Mouse (Mus musculus): ENCODE data around the gene Gpatch8. TPM values are rescaled to one million over a fixed set of nuclear protein-coding genes. Genes with fewer than 3 reads are reported as not detected.

Gpatch8 gene
- polyA plus RNA-seq, 1 experiment = 13.3 TPM

DNA sequence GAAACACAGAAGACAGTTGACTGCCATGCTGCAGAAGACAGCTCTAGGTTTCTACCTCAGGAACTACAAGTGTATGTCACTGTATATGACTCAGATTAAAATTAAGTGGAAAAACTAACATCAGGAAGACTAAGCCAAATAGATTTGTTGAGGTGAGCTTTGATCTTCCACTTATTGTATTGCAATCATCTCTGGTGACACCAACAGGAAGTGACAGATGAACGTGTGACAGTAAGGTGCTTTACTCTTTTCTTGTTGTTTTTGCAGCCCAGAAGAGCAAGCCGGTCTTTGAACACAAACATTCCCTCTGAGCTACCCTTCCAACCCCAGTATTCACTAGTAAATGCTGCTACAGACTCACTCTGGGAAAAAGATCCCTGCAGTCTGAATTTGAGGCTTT is 59.5 kb downstream of the Gpatch8 start:
- no peak for DNase-seq (ENCODE audit: low read depth)

DNA sequence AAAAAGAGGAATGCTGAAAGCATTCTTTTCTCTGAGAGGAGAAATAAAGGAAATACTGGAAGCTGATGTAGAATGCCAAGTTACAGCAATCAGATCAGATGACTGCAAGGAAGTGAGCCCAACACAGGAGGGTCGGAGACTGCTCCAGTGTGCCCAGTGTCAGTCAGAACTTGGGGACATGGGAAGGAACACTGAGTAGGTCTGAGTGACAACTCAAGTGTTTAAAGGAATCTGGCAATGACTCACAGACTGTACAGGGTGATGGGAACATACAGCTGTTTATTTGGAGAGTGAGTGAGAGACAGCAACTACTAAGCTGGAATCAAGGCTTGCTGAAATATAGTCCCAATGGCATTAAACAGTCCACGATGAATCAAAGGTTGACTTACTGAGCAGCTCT is 60.0 kb downstream of the Gpatch8 start:
- DNase-seq (ENCODE audit: low read depth) = no peak

- DNase-seq (ENCODE audit: low read depth) = peak; percentile 8
These were observed 60.5 kb downstream of the Gpatch8 start for GRCm38 (mm10) chr11:102495742-102496141.

GRCm38 (mm10) chr11:102495114-102495513 is 61.1 kb downstream of the Gpatch8 start:
- DNase-seq (ENCODE audit: low read depth) = no peak

DNA sequence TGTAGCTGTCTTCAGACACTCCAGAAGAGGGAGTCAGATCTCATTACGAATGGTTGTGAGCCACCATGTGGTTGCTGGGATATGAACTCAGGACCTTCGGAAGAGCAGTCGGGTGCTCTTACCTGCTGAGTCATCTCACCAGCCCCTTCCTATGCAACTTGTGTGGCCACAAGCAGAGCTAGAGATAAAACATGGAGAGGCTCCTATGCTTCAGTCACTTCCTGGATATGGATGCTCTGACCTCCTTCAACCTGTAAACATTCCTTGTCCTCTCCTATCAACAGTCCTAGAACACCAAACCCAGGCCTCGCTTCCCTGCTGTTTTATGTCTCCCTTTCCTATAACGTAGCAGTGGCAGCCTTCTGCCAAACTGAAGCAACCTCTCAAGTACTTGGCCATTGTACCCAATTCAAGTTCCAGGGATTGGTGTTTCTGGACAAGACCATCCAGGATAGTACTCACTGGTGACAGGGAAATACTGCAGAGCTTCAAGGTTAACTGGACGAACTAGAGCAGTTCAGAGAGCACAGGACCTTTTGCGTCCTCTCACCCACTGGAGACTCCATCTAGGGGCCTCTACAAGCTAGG is 62.0 kb downstream of the Gpatch8 start:
- no peak for DNase-seq (ENCODE audit: low read depth)

DNA sequence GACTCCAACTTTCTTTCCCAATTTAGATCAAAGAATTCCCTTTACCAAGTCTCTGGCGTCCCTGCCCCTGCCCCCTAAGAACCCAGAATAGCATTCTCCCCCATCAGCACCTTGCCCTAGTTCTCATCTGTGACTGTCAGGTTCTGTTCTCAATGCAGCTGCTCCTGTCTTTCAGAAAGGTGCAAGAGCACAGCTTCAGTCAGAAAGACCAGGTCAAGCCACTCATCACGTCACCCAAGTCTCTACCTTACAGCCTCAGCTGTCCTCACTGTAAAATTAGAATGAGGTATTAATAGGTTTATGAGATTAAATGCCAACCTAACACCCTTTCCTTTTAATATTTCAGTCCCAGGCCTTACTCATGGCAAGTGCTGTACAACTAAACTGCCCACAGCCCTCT is 63.0 kb downstream of the Gpatch8 start:
- DNase-seq (ENCODE audit: low read depth) = no peak

DNA sequence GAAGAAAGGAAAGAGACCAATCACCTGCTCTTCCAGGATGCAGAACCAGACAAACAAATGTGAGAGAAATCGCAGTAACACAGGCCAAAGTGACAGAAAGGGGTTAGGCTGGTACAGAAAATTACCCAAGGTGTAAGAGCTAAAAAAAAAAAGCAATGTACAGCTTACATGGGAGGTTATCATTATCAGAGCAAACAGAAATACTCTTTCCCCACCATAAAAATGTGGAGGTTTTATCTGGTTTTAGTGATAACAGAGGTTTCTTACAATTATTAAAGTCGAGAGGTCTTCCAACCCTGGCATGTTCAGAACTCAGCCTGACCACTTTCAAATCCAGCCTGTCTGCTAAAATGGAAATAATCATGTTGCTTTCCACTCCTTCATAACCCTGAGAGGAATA is 68.3 kb downstream of the Gpatch8 start:
- no peak for DNase-seq (ENCODE audit: low read depth)

DNA sequence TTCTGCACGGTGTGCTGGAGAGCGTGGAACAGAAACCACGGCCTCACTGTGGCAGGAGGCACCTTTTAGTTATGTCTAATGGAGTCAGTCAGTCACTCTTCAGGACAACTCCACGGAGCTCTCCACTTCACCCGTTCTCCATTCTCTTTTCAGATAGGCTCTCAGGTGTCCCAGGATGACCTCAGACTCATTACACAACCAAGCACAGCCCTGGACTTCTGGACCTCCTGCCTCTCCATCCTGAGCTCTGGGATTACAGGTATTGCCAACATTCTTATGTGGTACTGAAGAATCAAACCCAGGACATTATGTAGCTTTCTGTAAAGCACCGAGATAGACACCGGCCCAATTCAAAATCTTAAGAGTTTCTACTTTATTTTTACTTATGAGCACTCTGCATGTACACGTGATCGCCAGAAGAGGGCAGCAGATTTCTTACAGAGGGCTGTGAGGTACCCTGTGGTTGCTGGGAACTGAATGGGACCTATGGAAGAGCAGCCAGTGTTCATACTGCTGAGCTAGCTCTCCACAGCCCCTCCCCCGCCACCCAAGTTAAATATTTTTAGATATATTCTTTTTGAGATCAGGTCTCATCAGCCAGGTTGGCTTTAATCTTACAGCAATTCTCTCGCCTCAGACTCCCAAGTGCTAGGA is 69.3 kb downstream of the Gpatch8 start:
- no peak for DNase-seq (ENCODE audit: low read depth)

DNA sequence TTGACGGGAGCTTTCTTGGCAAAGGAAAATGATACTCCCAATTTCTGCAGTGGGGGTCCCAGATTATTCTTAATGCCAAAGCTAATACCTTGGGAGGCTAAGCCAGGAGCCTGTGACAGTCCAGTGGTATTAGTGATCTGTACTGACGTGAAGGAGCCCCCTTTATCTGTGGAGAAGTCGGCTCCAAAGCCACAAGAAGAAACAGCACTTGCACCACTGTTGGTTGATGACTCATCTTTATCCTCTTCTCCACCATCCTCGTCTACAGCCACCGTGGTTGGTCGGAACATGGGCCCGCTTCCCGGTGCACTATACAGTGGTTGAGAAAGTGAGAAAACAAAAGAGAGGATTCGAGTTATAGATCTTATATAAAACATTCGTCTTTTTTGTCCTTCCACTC is 74.4 kb downstream of the Gpatch8 start:
- no peak for DNase-seq (ENCODE audit: low read depth)

- DNase-seq (ENCODE audit: low read depth) = no peak
These were observed 75.3 kb downstream of the Gpatch8 start for GRCm38 (mm10) chr11:102480897-102481296.

GRCm38 (mm10) chr11:102480111-102480510 is 76.1 kb downstream of the Gpatch8 start:
- no peak for DNase-seq (ENCODE audit: low read depth)

GRCm38 (mm10) chr11:102479581-102479980 is 76.6 kb downstream of the Gpatch8 start:
- no peak for DNase-seq (ENCODE audit: low read depth)

- no peak for DNase-seq (ENCODE audit: low read depth)
These were observed 77.5 kb downstream of the Gpatch8 start for GRCm38 (mm10) chr11:102478671-102479070.

DNA sequence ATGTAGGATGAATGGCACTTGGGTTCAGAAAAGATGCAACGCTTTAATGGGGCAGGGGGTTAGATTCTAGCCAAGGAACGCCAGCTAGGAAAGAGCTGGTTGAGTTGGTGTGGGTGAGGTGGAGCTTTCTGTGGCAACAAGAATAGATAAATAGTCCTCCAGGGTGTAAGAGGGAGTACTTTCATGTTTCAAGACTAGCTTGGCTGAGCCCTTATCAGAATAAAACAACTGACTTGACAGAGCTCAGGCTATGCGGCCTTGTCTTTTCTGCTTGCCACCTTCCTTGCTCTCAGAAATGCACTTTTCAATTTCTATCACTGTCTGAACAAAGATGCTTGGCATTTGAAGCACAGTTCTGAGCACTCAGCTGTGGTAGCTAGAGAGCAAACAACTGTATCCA is 81.2 kb downstream of the Gpatch8 start:
- DNase-seq (ENCODE audit: low read depth) = no peak

GRCm38 (mm10) chr11:102469648-102470357 is 86.4 kb downstream of the Gpatch8 start, which contains the start of gene Itga2b:
Gene Itga2b, minus strand, starts transcription at chr11:102470122.
- no peak for DNase-seq (ENCODE audit: low read depth)

GRCm38 (mm10) chr11:102467041-102467631 is 89.1 kb downstream of the Gpatch8 start:
- DNase-seq (ENCODE audit: low read depth) = peak; percentile 82

DNA sequence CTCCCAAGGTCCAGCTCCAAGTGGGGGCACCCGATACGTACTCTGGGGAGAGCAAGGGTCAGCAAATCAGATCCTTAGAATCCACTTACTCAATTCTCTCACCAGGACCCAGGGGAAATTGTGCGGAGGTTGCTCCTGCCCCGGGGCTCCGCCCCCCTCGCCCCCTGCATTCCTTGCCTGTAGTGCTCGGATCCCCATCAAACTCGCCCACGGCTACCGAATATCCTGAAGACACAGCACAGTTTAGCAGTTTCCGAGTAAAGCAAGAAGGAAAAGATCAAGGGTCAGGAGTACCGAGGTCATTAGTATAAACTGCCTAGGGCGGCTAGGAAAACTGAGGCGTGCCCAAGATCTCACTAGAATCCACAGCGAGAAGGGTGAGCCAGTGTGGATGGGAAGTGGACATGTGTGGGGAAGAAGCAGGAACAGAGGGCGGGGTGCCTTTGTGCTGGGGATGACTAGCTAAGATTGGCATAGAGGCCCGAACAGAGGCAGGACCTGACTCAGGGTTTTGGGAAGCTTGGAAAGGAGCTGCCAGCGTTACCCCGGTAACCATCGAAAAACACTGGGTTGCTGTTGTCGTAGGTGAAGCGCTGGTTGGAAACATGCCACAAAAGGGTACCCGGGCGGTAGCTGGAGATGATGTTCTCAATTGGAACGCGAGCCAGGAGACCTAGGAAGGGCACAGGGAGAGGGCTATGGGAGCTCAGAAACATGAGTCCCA is 90.3 kb downstream of the Gpatch8 start:
- DNase-seq (ENCODE audit: low read depth) = peak; percentile 14

DNA sequence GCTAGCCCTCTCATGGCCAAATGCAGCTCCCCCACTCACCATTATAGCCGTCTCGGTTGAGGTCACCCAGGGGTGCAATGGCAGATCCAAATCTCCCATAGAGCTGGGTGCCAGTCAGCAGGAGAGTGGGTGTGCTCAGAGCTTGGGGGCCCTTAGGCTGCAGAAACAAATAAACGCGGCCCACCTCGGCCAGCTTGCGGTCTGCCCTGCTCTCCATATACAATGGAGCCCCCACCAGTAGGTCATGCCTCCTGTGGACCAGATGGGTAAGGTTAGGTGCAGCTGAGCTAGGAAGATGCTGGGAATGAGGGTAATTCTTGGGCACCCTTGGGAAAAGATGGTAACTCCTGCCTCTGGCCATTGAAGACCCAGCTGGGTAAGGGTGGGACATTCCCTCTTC is 91.3 kb downstream of the Gpatch8 start:
- DNase-seq (ENCODE audit: low read depth) = no peak

- no peak for DNase-seq (ENCODE audit: low read depth)
These were observed 94.4 kb downstream of the Gpatch8 start for GRCm38 (mm10) chr11:102461764-102462163.

- DNase-seq (ENCODE audit: low read depth) = no peak
These were observed 95.7 kb downstream of the Gpatch8 start for GRCm38 (mm10) chr11:102460541-102460940.

DNA sequence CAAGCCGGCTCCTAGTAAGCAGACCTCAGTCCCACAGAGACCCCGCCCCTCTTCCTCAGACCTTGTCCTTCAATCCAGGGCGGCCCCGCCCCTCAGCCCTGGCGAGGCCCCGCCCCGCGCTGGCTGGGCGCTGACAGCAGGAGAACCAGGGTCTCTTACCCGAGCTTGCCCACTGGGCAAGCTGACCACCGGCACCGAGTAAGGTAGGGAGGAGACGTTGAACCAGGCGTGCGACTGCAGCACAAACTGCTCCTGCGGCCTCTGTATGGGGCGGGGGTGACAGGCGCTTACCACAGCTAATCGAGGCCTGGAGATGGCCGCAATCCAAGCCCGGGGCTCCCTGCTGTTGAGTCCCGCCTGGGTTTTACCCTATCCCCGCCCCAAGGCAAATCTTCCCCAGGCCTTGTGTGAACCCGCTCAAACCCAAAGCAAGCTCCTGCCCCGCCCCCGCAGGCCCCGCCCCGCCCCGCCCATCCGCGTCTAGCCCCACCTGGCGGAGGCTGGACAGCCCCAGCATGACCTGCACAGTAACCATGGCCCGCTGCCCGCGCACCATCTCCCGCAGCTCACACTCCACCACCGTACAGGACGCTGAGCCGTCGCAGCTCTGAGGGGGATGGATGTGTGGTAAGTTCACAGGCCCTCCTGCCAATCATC is 100.3 kb downstream of the Gpatch8 start:
- no peak for DNase-seq (ENCODE audit: low read depth)

All from gonadal fat pad, adult 2 months (tissue).